Mouse (Mus musculus): ENCODE data around the gene Eme2. TPM values are rescaled to one million over a fixed set of nuclear protein-coding genes. Genes with fewer than 3 reads are reported as not detected.

Eme2 gene
- total RNA-seq, 2 experiments from 2014 or later = 11.8 to 13.7 TPM

DNA sequence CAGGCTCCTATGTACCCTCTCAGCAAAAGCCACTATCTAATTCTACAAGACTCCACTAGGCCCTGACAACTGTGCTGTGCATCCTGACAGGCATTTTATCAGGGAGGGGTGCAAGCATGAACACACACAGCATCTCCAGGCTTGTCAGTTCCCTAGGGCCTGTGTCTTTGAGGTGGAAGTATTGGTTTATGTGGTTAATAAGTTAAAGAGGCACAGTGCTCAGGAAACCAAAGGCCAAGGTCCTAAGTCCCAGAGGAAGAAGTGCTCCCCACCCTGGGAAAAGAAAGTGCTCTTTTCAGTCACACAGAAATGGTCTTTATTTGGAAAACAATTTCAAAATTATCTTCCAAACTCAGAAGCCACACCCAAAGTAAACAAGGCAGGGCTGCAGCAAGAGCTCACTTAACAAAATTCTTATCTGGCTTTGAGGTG is 46.3 kb downstream of the Eme2 start:
- peak; percentile 53 for ATAC-seq (replicated peaks; ENCODE audit: low FRiP score, low TSS enrichment, poor library complexity, severe bottlenecking)

DNA sequence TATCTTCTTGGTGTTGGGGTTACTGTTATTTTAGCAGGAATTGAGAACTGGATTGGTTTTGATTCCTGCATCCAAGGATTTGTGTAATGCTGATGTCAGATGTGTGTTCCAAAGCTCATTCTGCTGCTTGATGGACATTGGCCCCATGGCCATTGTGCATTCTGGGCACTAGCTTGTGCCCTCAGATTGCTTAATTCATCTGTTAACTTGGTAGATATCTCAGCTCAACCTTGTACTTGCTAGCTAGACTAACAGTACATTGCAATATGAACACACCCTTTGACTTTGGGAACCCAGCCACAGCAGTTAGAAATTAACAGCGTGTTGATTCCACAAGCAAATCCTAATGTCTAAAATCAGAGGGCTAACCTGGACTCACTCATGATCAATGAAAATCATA is 47.5 kb downstream of the Eme2 start:
- ATAC-seq (replicated peaks; ENCODE audit: low FRiP score, low TSS enrichment, poor library complexity, severe bottlenecking) = no peak

DNA sequence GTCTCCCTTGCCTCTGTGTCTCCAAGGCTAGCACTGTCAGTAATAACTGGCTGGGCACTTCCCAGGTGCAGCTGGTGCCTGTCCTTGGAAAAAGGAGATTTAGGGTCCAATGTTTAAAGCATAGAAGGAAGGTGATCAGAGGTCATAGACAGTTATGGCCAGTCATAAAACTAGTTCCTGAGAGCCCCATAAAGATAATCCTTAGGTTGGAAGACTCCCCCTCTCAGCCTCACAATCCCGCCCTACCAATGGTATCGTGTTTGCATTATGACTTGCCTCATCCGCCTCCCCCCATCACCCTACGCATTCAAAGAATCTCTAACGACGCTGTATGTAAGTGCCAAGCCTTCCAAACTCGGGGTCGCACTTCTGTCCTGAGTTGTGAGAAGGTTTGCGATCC is 50.4 kb downstream of the Eme2 start:
- no peak for ATAC-seq (replicated peaks; ENCODE audit: low FRiP score, low TSS enrichment, poor library complexity, severe bottlenecking)

DNA sequence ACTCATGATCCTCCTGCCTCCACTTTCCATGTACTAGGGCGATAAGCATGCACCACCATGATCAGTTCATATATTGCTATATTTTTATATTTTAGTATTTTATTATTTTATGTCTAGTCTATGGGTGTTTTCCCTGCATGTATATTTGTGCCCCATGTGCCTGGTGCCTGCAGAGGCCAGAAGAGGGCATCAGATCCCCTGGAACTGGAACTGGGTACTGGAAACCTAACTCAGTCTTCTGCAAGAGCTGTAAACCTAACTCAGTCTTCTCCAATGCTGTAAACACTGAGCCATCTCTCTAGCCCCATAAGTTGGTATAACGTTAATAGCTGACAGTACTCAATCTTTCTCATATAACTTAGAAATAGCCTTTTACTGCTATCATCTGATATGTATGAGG is 52.3 kb downstream of the Eme2 start:
- no peak for ATAC-seq (replicated peaks; ENCODE audit: low FRiP score, low TSS enrichment, poor library complexity, severe bottlenecking)

DNA sequence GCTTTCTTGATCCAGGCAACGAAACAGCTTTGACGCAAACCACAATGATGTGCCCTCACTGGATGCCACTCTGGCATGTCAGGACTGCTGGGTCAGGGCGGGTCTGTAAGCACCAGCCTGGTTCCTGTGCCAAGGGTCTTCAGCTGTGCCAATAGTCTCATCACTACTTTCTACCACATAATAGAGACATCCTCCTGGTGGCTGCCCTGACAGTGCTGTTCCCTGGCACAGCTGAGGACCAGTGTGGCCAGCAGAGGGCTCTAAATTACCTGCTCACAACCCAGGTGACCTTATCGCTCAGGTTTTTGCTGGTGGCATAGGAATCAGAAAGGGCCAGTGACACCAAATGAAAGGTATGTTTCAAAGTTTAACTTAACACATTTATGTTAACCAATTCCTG is 53.8 kb downstream of the Eme2 start:
- ATAC-seq (replicated peaks; ENCODE audit: low FRiP score, low TSS enrichment, poor library complexity, severe bottlenecking) = peak; percentile 70

DNA sequence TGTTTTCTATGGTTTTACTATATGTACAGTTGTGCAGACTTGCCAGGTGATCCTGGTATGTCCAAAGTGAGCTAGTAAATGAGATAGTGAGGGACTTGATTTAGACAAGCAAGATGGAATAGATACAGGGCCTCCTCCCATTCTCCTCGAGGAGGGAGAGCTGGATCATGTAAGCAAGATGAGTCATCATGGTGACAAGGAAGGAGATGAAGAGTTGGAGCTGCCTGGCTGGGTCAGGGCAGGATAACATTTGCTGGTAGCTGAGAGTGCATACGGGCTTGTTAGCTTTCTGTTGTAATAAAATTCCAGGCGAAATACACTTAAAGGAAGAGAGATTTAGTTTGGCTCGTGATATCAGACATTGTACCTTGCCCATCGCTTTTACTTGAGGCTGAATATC is 54.5 kb downstream of the Eme2 start:
- ATAC-seq (replicated peaks; ENCODE audit: low FRiP score, low TSS enrichment, poor library complexity, severe bottlenecking) = no peak

DNA sequence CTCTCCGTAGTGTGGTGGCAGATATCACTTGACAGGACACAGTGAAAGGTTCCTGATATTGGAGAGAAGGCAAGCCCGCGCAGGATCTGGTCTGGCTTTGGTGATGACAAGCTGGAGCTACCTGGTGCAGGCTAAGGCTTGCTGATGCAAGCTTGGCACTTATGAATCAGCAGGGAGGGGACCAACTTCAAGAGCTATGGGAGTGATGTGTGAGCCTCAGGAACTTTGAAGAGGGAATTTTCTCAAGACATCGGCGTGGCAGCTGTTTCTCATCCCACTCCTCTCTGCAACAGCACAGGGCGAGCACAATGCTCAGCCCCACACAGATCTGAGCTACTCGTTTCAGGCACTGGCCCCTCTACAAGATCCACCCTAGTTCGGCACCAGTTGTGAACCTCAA is 55.0 kb downstream of the Eme2 start, which contains the start of gene Hagh:
Hagh (plus strand) TSS at position 302 of the 400 bp plus-strand sequence.
- no peak for ATAC-seq (replicated peaks; ENCODE audit: low FRiP score, low TSS enrichment, poor library complexity, severe bottlenecking)

Other genes starting within 250 kb of the Eme2 start
- 1.0 TPM in 1 of 2 replicates, not detected in the other for gene Slc9a3r2, start 244.8 kb downstream of the Eme2 start, total RNA-seq (2014; fragmentation: Nextera tagmentation)
- 0.38 and 1.6 TPM in 2 replicates for gene Slc9a3r2, start 244.8 kb downstream of the Eme2 start, total RNA-seq (2017)
- 2.0 TPM in 1 of 2 replicates, not detected in the other for gene Npw, start 236.6 kb downstream of the Eme2 start, total RNA-seq (2014; fragmentation: Nextera tagmentation)
- gene Npw, start 236.6 kb downstream of the Eme2 start, total RNA-seq (2017) = not detected in 2 replicates
- 44.9 and 65.2 TPM in 2 replicates for gene Zfp598, start 225.4 kb downstream of the Eme2 start, total RNA-seq (2014; fragmentation: Nextera tagmentation)
- 24.7 and 32.1 TPM in 2 replicates for gene Zfp598, start 225.4 kb downstream of the Eme2 start, total RNA-seq (2017)
- not detected in 2 replicates for gene Syngr3, start 205.1 kb downstream of the Eme2 start, total RNA-seq (2014; fragmentation: Nextera tagmentation)
- gene Syngr3, start 205.1 kb downstream of the Eme2 start, total RNA-seq (2017) = not detected in 2 replicates
- gene Gfer, start 198.9 kb downstream of the Eme2 start, total RNA-seq (2014; fragmentation: Nextera tagmentation) = 39.2 and 44.6 TPM in 2 replicates
- 67.2 and 87.0 TPM in 2 replicates for gene Gfer, start 198.9 kb downstream of the Eme2 start, total RNA-seq (2017)
- 3.5 TPM in 1 of 2 replicates, not detected in the other for gene Noxo1, start 198.9 kb downstream of the Eme2 start, total RNA-seq (2014; fragmentation: Nextera tagmentation)
- 0.53 and 2.0 TPM in 2 replicates for gene Noxo1, start 198.9 kb downstream of the Eme2 start, total RNA-seq (2017)
- 58.4 and 91.1 TPM in 2 replicates for gene Tbl3, start 187.4 kb downstream of the Eme2 start, total RNA-seq (2014; fragmentation: Nextera tagmentation)
- 48.9 and 54.8 TPM in 2 replicates for gene Tbl3, start 187.4 kb downstream of the Eme2 start, total RNA-seq (2017)
- gene Rnf151, start 177.0 kb downstream of the Eme2 start, total RNA-seq (2014; fragmentation: Nextera tagmentation) = 0.72 TPM in 1 of 2 replicates, not detected in the other
- gene Rnf151, start 177.0 kb downstream of the Eme2 start, total RNA-seq (2017) = 0.27 TPM in 1 of 2 replicates, not detected in the other
- gene Rps2, start 177.0 kb downstream of the Eme2 start, total RNA-seq (2014; fragmentation: Nextera tagmentation) = 6,242 and 6,563 TPM in 2 replicates
- 1,324 and 2,144 TPM in 2 replicates for gene Rps2, start 177.0 kb downstream of the Eme2 start, total RNA-seq (2017)
- gene Ndufb10, start 170.6 kb downstream of the Eme2 start, total RNA-seq (2014; fragmentation: Nextera tagmentation) = 367 and 415 TPM in 2 replicates
- gene Ndufb10, start 170.6 kb downstream of the Eme2 start, total RNA-seq (2017) = 283 and 299 TPM in 2 replicates
- gene Rpl3l, start 167.3 kb downstream of the Eme2 start, total RNA-seq (2014; fragmentation: Nextera tagmentation) = 0.76 TPM in 1 of 2 replicates, not detected in the other
- 2.0 TPM in 1 of 2 replicates, not detected in the other for gene Rpl3l, start 167.3 kb downstream of the Eme2 start, total RNA-seq (2017)
- gene Msrb1, start 158.4 kb downstream of the Eme2 start, total RNA-seq (2014; fragmentation: Nextera tagmentation) = 42.8 and 43.9 TPM in 2 replicates
- 34.6 and 54.0 TPM in 2 replicates for gene Msrb1, start 158.4 kb downstream of the Eme2 start, total RNA-seq (2017)
- not detected in 2 replicates for gene Hs3st6, start 142.1 kb downstream of the Eme2 start, total RNA-seq (2014; fragmentation: Nextera tagmentation)
- gene Hs3st6, start 142.1 kb downstream of the Eme2 start, total RNA-seq (2017) = not detected in 2 replicates
- gene Meiob, start 90.8 kb downstream of the Eme2 start, total RNA-seq (2014; fragmentation: Nextera tagmentation) = 1.4 and 1.5 TPM in 2 replicates
- 0.95 and 1.4 TPM in 2 replicates for gene Meiob, start 90.8 kb downstream of the Eme2 start, total RNA-seq (2017)
- 43.2 and 68.2 TPM in 2 replicates for gene Hagh, start 54.9 kb downstream of the Eme2 start, total RNA-seq (2014; fragmentation: Nextera tagmentation)
- 29.1 and 32.3 TPM in 2 replicates for gene Hagh, start 54.9 kb downstream of the Eme2 start, total RNA-seq (2017)
- 20.1 and 35.1 TPM in 2 replicates for gene Fahd1, start 44.7 kb downstream of the Eme2 start, total RNA-seq (2014; fragmentation: Nextera tagmentation)
- gene Fahd1, start 44.7 kb downstream of the Eme2 start, total RNA-seq (2017) = 15.7 and 34.7 TPM in 2 replicates
- not detected in 2 replicates for gene Igfals, start 29.1 kb downstream of the Eme2 start, total RNA-seq (2014; fragmentation: Nextera tagmentation)
- gene Igfals, start 29.1 kb downstream of the Eme2 start, total RNA-seq (2017) = not detected in 2 replicates
- gene Nubp2, start 8.7 kb downstream of the Eme2 start, total RNA-seq (2014; fragmentation: Nextera tagmentation) = 107 and 121 TPM in 2 replicates
- gene Nubp2, start 8.7 kb downstream of the Eme2 start, total RNA-seq (2017) = 35.5 and 97.0 TPM in 2 replicates
- 24.6 and 29.3 TPM in 2 replicates for gene Spsb3, start 8.4 kb downstream of the Eme2 start, total RNA-seq (2014; fragmentation: Nextera tagmentation)
- 11.8 and 12.2 TPM in 2 replicates for gene Spsb3, start 8.4 kb downstream of the Eme2 start, total RNA-seq (2017)
- 63.9 and 78.3 TPM in 2 replicates for gene Mrps34, start within 50 bp of the Eme2 start, total RNA-seq (2014; fragmentation: Nextera tagmentation)
- gene Mrps34, start within 50 bp of the Eme2 start, total RNA-seq (2017) = 31.3 and 37.6 TPM in 2 replicates
- 54.4 and 85.5 TPM in 2 replicates for gene Nme3, start 1.4 kb upstream of the Eme2 start, total RNA-seq (2014; fragmentation: Nextera tagmentation)
- gene Nme3, start 1.4 kb upstream of the Eme2 start, total RNA-seq (2017) = 40.5 and 46.3 TPM in 2 replicates
- 104 and 107 TPM in 2 replicates for gene Mapk8ip3, start 41.9 kb upstream of the Eme2 start, total RNA-seq (2014; fragmentation: Nextera tagmentation)
- 27.0 and 35.3 TPM in 2 replicates for gene Mapk8ip3, start 41.9 kb upstream of the Eme2 start, total RNA-seq (2017)
- 74.2 and 79.1 TPM in 2 replicates for gene Jpt2, start 65.6 kb upstream of the Eme2 start, total RNA-seq (2014; fragmentation: Nextera tagmentation)
- gene Jpt2, start 65.6 kb upstream of the Eme2 start, total RNA-seq (2017) = 77.8 and 78.2 TPM in 2 replicates
- gene Cramp1l, start 120.7 kb upstream of the Eme2 start, total RNA-seq (2014; fragmentation: Nextera tagmentation) = 31.2 and 38.1 TPM in 2 replicates
- gene Cramp1l, start 120.7 kb upstream of the Eme2 start, total RNA-seq (2017) = 10.1 and 10.9 TPM in 2 replicates
- 32.0 and 32.1 TPM in 2 replicates for gene Ift140, start 121.0 kb upstream of the Eme2 start, total RNA-seq (2014; fragmentation: Nextera tagmentation)
- 27.6 and 33.9 TPM in 2 replicates for gene Ift140, start 121.0 kb upstream of the Eme2 start, total RNA-seq (2017)
- not detected in 2 replicates for gene Tmem204, start 188.5 kb upstream of the Eme2 start, total RNA-seq (2014; fragmentation: Nextera tagmentation)
- not detected in 2 replicates for gene Tmem204, start 188.5 kb upstream of the Eme2 start, total RNA-seq (2017)
- gene Telo2, start 220.9 kb upstream of the Eme2 start, total RNA-seq (2014; fragmentation: Nextera tagmentation) = 53.3 and 77.5 TPM in 2 replicates
- 38.5 and 38.9 TPM in 2 replicates for gene Telo2, start 220.9 kb upstream of the Eme2 start, total RNA-seq (2017)
- not detected in 2 replicates for gene Ptx4, start 225.7 kb upstream of the Eme2 start, total RNA-seq (2014; fragmentation: Nextera tagmentation)
- 2.4 TPM in 1 of 2 replicates, not detected in the other for gene Ptx4, start 225.7 kb upstream of the Eme2 start, total RNA-seq (2017)
- gene Clcn7, start 238.3 kb upstream of the Eme2 start, total RNA-seq (2014; fragmentation: Nextera tagmentation) = 17.6 and 18.7 TPM in 2 replicates
- 5.9 and 10.9 TPM in 2 replicates for gene Clcn7, start 238.3 kb upstream of the Eme2 start, total RNA-seq (2017)